Mouse (Mus musculus) fibroblast of lung, adult 2 months (primary cell): ENCODE data around the gene Slirp.
A peak's percentile ranks its signal among the peaks of the same experiment; 100 is the strongest.
"Not testable (repeated sequence)": the region's sequence is repeated elsewhere in the genome, so short reads cannot be mapped to it uniquely, and the experiment has no call there.

Experiments
- DNase-seq: peaks from one replicate; pipeline ENCODE4 v3.0.0-alpha.2; 2011; ENCODE audit warnings: low read depth

The Slirp gene

GRCm38 (mm10) chr12:87428885-87429284, 14.8 kb upstream of the Slirp start:
- no peak for DNase-seq

DNA sequence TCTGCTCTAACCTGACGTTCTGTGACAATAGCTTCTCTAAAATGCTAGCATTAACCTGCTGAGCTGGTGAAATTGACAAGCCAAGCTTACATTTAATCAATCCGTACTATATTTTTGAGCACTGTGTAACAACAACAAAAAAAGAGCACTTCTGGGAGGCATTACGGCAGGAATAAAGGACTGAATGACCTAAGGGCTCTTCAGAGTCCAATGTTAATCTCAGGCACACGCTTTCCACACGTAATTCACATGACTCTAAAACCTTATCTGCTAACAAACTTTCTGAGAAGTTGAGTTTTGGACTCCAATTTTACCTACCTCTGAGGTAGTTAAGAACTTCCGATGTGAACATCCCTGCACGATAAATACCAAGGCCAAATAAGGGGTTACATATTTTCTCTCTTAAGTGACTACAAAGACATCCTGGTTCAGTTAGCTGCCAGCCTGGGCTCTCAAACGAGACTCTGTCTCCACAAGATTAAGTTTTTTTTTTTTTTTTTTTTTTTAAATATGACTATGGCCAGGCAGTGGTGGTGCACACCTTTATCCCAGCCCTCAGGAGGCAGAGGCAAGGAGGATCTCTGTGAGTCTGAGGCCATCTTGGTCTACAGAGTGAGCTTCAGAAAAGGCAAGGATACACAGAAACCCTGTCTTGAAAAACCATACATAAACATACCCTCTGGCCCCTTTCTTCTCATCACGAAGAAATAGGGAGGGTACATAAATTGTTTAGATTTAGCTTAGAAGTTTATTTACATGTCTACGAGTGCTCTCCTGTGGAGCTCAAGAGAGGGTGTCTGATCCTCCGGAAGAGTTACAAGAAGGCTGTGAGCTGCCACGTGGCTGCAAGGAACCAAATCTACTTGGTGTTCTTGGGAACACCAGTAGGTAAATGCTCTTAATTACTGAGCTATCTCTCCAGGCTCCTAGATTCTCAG, 1.2 kb upstream of the Slirp start:
- DNase-seq, result no peak

GRCm38 (mm10) chr12:87443115-87443699, 489 bp upstream of the Slirp start:
- no peak for DNase-seq

- no peak for DNase-seq
These were observed 515 bp downstream of the Slirp start for GRCm38 (mm10) chr12:87444211-87444610.

DNA sequence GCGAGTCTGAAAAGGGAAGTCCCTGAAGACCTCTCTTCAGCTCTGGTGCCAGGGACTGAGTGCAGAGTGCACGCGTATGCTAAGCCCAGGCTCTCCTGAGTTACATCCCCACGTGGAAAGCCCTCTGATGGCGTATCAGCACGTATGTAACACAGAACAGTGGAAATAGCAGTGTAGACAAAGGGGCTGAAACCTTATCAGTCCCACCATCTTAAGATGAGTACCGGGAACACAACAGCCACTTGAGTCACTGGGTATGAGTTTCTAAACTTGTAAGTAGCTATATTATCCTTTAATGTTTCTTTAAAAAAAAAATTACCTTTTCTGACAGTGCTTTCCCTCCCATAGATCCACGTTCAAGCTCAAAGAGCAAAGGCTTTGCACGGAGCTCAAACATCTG, 5.8 kb downstream of the Slirp start:
- DNase-seq, result no peak

- no peak for DNase-seq
These were observed 21.1 kb downstream of the Slirp start for GRCm38 (mm10) chr12:87464678-87465297.

- no peak for DNase-seq
These were observed 26.8 kb downstream of the Slirp start for GRCm38 (mm10) chr12:87470263-87471136.

- no peak for DNase-seq
These were observed 27.8 kb downstream of the Slirp start for GRCm38 (mm10) chr12:87471421-87471963.

GRCm38 (mm10) chr12:87471964-87472786, 28.5 kb downstream of the Slirp start, which contains the start of gene Snw1:
Snw1 (minus strand) TSS chr12:87472274.
- DNase-seq, result peak; percentile 93

- no peak for DNase-seq
These were observed 31.1 kb downstream of the Slirp start for GRCm38 (mm10) chr12:87474756-87475155.

DNA sequence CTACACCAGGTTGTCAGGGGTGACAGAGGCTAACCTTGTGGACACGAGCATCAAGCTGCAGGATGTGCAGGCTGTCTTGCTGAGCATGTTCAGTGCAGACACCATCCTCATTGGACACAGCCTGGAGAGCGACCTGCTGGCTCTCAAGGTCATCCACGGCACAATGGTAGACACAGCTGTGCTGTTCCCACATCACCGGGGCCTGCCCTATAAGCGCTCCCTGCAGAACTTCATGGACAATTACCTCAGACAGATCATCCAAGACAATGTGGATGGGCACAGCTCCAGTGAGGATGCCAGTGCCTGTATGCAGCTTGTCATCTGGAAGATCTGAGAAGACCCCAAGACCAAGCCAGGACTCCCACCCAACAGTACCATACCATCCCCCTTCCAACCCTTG, 38.8 kb downstream of the Slirp start:
- DNase-seq, result not testable (repeated sequence)

GRCm38 (mm10) chr12:87488683-87489082, 45.0 kb downstream of the Slirp start:
- not testable (repeated sequence) for DNase-seq

DNA sequence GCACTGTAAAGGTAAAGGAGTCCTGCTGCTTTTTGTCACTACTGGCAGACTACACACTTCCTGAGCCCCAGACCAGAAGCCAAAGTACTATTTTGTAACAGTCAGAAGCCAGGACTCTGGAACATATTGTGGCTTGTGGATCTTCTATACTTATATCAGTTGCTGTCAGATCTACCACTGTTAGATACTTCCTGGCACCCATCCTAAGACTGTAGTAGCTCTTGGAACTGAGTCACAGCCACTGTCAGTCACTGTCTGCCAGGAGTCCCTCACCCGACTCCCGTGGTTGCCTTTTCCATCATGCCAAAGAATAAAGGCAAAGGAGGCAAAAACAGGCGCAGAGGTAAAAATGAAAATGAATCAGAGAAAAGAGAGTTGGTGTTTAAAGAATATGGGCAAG, 50.7 kb downstream of the Slirp start, which contains the start of gene Gm5788:
TSS of gene Gm5788 (plus strand) at position 301 of the 400 bp plus-strand sequence.
- not testable (repeated sequence) for DNase-seq
